Mouse (Mus musculus) embryonic fibroblast, embryonic 13.5 days (primary cell): ENCODE results near the gene Dgcr2.

Source experiments
- CTCF ChIP-seq: IDR thresholded peaks from 2 replicates; pipeline ENCODE4 v1.5.1; 2011; ENCODE audit warnings: mild to moderate bottlenecking, control low read depth, low read length, moderate library complexity, borderline replicate concordance; ENCODE audit not compliant: insufficient read depth
- POLR2A ChIP-seq: IDR thresholded peaks from 2 replicates; pipeline ENCODE4 v1.6.1; 2011; ENCODE audit warnings: low read depth, mild to moderate bottlenecking, control low read depth, low read length, moderate library complexity

- TF ChIP-seq CTCF (no peak), POLR2A (no peak)
Measured at GRCm38 (mm10) chr16:17828867-17829266, 69.5 kb downstream of the Dgcr2 start.
